Mouse (Mus musculus) 3T3-L1 (cell line): Measurements from ENCODE around the gene Impad1.
A peak's percentile ranks its signal among the peaks of the same experiment; 100 is the strongest.

Source experiments
- DNase-seq: peaks from one replicate; pipeline ENCODE4 v3.0.0-alpha.2; 2015; ENCODE audit warnings: low read depth, low spot score

The Impad1 gene

DNA sequence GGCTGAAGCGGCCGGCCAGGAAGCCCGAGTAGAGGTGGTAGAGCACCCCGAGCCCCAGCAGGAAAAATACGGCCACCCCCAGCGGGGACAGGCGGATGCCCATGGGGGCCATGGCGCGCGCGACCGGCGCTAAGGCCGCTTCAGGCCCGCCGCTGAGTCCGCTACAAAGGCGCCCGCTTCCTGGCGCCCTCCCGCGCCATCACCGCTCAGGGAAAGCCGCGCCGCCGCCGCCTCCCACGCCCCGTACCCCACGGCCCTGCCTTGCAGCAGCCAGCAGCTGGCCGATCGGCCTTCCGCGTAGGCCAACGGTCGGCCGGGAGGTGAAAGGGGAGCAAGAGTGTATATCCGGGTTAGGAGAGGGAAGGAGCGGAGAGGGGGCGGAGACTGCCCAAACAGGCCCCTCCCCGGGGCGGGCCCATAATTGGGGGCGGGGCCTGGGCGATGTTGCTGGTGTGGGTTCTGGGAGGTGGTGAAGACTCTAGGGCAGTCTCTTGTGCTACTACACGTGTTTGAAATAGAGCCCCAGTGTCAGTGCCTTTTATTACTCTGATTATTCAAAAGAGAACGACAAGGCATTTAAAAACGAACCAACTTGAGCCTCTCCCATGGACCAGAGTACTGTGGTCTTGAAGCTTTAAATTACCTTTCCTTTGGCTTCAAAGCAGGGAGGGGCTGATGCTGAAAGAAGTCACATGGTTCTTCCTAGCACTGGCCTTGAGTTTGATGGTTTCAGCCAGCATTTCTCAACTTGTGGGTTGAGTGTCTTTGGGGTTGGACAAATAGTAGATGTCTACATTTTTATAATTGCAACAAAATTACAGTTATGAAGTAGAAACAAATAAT is at the start of gene Impad1:
Impad1 (minus strand) TSS at position 364 of the 843 bp plus-strand sequence.
- peak; percentile 86 for DNase-seq

DNA sequence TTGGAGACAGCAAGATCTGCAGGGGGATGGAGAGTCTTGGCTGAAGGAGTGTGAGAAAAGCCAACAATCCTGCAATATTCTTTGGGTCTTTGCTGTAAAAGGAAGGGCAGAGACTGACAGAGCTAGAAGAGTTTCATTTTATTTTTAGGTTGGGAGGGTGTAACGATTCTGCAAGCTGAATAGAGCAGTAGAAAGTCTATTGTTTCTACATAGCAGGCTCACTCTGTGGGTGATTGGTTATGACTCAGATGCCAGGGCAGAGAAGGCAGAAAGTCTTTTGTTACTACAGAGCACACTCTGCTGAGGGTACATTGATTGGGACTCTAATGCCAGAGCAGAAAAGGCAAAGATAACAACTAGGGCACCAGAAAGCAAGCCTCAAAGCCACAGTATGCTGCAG is 47.0 kb upstream of the Impad1 start:
- DNase-seq: no peak

DNA sequence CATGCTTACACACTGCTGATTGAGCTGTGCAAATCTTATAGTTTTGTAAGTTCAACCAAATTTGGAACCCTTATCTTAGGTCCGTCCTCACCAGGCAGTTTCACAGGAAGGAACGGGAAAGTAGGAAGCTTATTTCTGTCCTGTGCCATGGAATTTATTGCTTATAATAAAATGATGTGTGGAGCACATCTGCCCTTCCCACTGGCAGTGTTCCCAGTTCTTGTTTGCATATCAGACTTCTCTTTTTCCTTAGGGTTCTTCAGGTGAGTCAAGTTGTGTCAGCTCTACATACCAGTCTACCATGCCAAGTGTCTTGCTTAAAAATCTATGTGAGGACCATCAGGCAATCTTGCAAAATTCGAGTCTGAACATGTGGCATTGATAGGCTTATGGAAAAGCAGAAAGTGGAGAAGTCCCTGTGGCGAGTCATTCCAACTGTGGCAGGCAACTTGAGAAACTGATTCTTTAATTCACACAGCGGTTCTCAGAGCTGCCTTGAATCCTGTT is 40.7 kb upstream of the Impad1 start:
- DNase-seq: peak; percentile 28

DNA sequence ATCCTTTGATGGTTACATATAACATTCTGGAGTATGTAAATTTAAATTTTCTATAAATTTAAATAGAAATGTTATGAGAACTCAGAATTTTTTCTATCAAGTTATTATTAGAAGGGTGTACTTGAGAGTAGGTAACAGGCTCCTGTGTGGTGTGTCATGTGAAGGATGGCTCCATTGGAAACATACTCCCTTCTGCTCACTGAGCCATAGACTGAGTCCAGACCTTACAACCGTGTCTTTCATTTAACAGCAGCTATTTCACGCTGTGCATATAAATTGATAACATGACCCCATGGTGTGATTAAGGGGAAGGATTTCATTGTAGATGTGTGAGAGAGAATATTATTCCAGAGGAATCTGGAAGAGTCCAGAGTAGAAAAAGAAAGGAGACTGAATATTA is 35.0 kb upstream of the Impad1 start:
- no peak for DNase-seq

DNA sequence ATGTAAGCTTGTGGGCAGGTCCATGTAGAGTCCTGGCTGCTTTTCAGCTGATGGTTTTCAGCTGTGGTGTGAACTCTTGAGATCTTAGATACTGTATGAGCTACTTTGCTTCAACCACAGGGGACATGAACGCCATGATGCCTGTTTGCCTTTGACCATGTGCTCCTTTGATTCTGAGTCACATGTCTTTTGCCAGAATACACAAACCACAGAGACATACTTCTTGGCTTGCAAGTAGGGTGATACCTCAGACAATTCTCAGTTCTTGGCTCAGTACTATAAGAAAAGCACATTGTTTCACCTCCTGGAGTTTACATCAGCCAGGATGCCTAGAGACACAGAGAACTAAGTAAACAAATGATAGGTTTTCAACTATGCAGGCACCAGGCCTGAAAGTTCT is 29.0 kb upstream of the Impad1 start:
- DNase-seq: peak; percentile 88

DNA sequence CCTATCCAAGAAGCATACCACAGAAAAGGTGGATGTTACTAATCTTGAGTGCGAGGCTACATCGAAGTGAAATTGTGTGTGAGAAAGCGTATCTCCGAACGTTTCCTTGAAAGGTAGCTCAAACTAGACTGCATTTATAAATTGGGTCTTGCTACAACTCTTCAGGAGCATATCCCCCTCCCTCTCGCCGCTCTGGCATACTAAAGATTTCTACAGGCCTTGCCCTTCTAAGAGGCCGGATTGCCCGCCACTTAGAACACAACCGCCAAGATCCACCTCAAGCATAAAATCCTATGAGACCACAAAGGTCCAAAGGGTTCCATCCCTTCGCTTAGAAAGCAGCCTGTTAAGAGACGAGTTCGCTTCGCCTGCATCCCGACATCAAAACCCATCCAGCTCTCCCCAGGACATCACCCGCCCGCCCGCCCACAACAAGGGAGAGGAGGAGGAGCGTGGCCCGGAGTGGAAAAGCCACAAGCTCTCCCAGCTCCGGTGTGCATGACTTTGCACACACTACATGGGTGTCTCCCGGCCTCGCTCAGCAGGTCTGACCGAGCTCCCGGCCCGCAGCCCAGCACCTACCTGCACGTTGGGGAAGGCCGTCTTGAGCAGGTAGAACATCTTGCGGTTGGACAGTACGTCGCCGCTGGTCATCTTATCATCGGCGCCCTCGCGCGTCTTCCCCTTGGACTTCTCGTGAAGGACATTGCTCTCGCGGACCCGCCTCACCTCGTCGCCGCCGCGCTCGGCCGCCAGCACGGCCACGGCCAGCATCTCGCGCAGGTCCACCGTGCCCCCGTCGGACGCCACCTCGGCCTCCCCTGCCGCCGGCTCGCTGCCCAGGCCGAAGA is 789 bp downstream of the Impad1 start:
- DNase-seq: peak; percentile 65

DNA sequence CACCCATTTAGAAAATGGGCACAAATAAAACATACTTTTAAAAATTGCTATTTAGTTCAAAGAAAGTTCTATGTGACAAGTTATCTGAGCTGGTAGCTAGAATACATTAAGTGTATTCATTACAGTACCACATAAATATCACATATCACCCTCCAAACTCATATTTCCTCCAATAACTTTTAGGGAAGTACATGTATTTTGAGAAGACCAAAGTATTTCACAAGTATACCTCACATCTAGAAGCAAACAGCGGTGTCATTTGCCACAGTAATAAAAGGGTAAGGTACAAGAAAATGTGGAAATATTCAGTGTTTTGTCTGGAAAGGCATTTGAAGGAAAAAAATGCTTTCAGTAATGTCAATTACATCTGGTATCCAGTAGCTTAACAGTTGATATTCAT is 2.0 kb downstream of the Impad1 start:
- DNase-seq: no peak

DNA sequence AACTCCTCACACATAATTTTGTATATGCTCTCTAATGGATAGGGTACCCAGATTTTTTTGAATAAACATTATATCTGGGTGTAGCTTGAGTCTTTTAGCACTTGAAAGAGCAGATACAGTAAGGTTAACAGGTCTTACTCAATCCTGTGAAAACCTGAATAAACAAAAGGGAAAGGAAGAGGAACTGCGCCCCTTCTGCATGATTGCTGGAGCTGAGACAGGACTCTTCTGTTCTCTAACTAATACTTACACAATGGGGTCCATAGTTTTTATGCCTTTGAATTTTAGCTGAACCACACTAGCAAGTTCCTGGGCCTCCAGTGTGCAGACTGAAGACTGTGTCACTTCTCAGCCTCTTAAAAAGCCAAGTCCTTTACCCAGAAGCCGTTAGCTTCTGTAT is 8.0 kb downstream of the Impad1 start:
- DNase-seq: no peak

DNA sequence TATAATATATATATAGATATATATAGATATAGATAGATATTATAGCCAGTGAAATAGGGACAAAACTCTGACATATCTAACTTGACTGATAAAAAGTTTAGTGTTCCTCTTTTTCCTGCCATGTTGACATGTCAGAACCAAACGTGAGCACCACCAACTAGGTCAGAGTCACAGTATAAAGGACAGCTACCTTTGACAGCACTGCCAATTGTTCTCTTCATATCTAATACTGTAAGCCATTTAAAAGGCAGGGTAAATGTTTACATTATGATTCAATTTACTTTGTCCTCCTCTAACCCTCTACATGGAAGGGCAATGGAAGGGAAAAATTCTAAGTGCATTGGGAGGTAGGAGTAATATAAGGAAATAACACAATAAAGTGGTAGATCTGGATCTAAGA is 8.8 kb downstream of the Impad1 start:
- no peak for DNase-seq

DNA sequence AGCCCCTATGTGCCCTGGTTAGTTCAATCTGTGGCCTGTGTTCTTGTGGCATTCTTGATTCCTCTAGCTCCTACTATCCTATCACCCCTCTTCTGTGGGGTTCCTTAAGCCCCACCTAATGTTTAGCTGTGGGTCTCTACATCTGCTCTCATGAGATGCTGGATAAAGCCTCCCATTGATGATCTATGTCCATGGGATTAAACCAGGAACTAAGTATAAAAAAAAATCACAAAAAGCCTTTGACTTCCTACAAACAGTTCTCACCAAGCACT is 9.5 kb downstream of the Impad1 start:
- no peak for DNase-seq

DNA sequence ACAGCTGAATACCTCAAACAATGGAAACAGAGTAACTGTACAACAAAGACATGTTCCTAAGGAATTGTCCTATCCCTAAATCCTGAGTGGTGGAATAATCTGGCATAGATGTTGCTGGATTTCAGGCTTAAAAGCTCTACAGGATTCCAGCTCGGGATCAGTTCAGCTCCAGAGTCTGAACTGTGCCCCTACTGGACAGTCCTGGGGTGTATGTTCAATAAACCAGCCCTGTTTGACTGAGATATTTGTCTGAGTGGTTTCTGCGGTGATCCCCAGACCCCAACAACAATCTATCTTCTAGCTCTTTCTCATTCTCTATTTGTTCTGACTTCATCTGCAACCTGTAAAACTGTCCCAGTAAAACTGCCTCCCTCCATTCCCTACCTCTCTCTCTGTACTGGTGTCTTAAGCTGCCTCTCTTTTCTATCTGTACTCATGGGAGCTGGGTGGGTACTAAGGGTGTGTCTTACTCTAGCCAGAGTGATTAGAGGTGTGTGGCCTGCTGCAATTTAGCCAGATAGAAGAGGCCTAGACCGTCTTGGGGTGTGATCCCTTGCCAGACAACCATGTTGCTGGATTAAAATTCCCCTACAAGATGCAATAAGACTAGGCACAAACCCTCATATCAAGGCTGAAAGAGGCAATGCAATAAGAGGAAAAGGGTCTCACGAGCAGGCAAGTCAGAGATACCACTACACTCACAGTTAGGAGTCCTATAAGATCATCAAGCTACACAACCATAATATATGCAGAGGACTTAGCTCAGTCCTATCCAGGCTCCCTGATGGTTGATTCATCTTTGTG is 10.1 kb downstream of the Impad1 start:
- DNase-seq: no peak

DNA sequence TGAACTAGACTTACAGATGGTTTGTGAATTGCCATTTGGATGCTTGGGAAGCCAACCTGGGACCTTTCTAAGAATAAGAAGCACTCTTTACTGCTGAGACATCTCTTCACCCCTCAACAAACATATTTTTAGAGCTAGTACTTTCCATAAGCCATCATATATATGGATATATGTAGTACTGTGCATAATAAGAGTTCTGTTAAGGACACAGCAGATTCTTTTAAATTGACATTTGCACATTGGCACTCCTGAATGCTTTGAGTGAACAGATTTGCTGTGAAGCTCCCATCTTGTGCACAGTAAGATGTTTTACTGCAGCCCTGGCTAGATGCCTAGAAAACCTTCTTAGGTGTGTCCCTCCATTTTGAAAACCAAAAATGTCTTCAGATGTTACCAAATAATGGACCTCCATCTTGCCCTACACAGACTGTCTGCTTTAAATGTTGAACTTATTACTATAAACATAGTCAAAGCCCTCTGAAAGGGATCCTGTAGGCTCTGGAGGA is 13.8 kb downstream of the Impad1 start:
- no peak for DNase-seq

DNA sequence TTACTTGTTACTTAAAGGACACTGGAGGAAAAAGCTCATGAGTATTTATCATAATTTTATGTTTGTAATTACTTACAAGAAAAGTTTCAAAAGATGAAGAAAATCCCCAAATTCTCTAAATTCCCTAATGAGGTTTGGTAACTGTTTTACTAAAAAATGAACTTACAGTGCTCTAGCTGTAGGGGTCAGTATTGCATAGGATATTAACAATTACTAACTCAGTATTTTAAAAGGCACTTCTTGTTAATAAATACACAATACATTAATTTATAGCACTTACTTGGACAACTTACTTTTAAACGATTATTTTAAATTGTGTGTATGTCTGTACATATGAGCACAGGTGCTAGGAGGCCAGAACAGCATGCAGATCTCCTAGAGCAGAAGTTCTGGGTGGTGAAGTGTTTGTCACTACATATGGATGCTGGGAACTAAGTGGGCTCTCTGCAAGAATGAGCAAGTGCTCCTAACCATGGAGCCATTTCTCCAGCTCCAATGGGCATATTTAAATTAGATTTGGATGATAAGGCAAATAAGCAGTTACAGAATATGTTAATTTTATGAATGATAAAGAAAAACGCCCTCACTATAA is 21.5 kb downstream of the Impad1 start:
- peak; percentile 55 for DNase-seq

DNA sequence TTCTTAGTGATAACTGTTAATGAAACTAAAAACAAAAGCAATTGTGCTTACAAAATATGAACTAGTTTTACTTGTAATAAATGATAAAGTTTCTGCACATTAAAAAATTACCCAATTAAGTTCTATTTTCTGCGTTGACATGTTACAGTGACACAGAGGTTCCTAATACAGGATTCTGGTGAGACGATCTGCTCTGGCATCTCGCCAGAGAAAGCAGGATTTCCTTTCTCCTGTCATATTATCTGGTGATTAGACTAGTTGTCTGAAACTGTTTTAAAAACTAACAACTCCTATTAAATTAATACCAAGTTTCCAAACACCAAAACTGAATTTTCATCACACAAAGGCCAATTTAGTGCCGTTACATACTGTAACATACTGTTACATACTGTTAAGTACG is 27.3 kb downstream of the Impad1 start:
- DNase-seq: no peak

DNA sequence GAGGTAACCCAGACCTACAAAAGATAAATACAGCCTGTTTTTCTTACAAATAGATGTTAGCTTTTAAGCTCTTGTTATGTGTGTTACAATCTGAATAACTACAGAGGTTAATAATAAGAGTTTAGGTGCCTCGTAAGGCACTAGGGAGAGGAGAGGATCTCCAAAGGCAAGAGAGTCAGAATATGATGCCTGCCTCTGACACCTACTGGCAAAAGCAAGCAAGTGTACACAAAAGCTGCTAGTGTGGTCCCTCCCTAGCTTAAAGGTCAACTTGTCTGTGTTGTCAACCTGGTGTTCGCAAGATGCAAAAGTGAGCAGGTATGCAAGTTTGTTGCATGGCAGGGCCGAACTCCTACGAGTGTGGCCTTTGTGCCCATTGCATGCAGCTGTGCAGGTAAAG is 34.8 kb downstream of the Impad1 start:
- peak; percentile 24 for DNase-seq

DNA sequence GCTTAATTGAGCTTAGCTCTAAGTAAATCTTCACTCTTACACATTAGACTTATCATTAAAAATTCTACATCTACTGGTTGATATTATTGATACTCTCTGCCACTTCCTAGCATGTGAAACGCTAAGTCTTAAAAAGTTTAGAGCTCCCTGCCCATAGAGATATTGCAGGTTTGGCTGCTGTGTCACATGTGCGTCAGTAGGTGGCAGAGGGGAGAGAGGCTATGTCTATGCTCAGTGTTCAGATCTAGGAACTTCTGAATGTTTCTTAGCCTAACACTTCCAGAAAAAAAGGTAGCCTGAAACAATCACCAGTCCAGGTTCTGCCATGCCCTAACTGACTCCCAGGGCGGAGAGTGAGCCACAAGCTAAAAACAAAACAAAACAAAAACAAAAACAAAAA is 63.7 kb downstream of the Impad1 start:
- peak; percentile 70 for DNase-seq

DNA sequence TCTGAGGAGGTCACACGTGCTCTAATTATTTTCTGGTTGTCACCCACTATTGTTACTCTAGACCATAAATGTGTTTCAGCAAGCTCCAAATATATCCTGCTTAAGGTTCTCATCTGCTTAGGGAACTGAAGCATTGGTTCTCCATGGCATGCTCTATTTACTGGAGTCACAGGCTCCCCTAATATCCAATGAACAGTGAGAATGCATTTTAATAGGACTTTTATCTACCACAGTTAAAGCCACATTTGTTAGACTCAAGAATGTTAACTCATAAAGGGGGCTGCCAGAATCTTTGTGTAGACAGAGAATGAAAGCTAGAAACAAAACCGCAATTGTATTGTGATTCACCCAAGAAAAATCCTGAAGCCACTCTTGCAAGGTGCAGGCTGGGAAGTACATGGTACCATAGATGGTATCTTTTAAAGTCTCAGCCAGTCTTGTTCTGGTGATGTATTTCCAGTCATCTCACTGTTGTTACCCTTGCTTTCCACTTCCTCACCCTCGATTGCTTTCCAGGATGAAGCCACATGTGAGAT is 66.8 kb downstream of the Impad1 start:
- peak; percentile 56 for DNase-seq

DNA sequence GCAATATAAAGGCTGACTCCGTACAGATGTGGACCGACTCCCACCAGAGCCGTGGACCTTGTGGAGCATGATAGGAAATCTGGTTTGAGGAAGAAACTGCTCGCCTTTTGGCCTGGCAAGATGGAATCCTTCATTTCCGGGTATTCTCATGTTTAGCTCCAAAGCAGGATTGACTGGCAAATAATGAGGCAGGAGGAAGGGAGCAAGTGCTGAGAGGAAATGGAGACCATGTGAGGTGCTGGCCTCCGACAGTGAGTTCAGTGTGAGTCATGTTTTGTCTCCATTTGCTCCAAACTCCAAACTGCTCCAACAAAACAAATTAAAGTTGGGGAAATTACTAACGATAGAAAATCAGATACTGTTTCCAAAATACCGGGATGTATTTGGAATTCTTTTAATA is 69.3 kb downstream of the Impad1 start:
- peak; percentile 51 for DNase-seq

DNA sequence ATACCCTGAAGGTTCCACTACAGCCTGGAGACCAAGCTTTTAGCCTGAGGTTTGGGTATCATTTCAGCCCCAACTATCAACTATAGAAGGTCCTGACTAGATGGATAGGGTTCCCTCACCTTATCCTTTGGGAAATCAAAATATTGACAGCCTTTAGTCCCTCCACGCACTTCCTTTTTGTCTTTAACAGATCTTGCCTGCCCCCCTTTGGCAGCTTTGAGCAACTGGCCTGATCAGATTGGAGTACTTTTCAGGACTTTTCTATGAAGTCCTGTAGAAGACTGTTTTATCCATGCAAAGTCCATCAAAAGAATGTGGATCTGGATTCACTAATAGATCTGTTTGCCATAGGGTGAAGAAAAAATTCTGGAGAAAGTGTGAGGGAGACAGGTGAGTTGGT is 71.1 kb downstream of the Impad1 start:
- peak; percentile 14 for DNase-seq

DNA sequence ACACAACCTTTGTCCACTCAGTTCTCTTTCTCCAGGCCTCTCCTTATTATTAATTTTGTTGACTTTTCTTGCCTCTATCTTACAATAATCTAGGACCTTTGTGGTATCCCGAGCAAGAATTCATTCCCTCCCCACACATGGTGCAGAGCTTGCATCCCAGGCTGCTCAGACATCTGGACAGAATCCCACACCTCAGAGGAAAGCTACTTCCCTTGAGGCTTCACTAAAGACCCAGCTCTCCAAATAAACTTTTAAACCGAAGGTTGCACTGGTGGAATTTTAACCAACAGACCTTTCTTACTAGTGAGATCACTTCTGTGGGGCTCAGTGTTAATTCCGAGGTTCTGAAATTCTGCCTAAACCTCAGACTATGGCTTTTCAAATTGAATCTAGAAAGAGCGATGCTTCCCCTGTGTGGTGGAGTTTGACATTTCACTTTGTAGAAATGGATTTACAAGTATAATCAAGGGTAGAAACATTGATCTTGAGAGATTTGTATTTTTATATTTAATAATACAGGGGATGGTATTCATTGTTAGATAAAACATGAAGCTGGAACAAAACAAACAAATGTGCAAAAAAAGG is 75.3 kb downstream of the Impad1 start:
- peak; percentile 64 for DNase-seq
